Mouse (Mus musculus): ENCODE results near the gene 2610028H24Rik. TPM values are rescaled to one million over a fixed set of nuclear protein-coding genes. Genes with fewer than 3 reads are reported as not detected.

Gene 2610028H24Rik
- polyA plus RNA-seq, 2 experiments, result not detected

DNA sequence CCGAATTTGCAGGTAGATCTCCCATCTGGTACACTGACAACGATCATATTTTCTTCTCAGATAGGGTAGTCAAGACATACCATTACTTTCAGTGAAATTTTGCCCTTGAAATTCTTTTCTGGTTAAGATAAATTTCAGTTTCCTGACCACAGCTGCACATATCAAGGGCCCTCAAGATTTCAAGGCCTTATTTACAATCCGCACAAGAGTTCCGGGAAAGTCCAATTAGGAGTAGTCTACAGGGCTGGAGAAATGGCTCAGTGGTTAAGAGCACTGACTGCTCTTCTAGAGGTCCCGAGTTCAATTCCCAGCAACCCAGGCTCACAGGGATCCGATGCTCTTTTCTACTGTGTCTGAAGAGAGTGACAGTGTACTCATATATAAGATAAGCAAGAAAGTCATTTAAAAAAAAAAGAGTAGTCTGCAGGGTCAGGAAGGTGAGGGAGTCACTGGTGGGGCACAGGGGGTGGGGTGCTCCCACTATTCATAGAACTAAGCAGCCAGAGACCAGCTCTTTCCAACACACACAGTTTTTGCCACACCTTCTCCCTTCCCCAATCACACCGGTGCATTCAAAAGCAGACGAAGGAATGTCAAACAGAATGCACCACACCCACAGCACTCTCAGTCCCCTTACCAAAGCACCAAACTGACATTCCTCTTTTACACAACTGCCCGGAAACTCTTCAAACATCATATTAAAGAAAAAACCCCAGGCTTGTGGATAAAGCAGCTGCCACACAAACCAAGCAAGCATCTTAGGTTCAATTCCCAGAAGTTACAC lies 9.6 kb upstream of the 2610028H24Rik start:
- TF ChIP-seq POLR2A (IDR thresholded peaks at IDR 0.05; ENCODE audit: borderline replicate concordance, extremely low read depth, insufficient read depth, insufficient read length), result no peak
- peaks cover 39% of the 10 kb centered on the region for H3K36me3 ChIP-seq (ENCODE audit: control insufficient read depth, insufficient read depth, low read length)
- 92% methylated on average over 9 of the region's 9 CpGs for WGBS

DNA sequence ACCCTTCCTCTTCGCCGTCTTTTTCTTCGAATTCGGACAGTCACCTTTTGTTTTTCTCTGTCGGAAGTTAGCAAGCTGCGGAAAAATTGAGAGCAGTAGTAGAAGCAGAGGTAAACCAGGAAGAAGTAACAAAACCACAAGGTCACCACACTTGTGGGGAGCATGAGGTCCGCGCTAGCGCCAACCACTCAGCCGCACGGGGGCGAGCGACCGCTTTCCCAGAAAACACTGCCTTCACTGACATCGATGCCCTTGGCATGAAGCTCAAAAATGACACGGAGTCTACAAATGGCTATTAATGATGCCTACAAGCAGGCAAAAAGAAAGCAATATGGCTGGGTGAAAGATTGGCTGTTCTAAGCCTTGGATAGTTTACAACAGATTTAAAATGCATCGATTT lies 8.6 kb upstream of the 2610028H24Rik start, which contains the start of gene AC141477.1:
Gene AC141477.1, minus strand, starts transcription at position 164 of the 400 bp plus-strand sequence.
- DNase-seq (ENCODE audit: low spot score), result no peak

More for the DNA sequence above, 9.6 kb upstream of the 2610028H24Rik start:
- no peak overlapping the region for H3K27ac ChIP-seq (replicated peaks; ENCODE audit: low read depth, low read length)
- H3K9ac ChIP-seq (ENCODE audit: low read depth, low read length, severe bottlenecking), result no peak overlapping the region
- no peak overlapping the region for H3K4me3 ChIP-seq (replicated peaks; ENCODE audit: low read length)
- peaks cover 11% of the 10 kb centered on the region for H3K4me1 ChIP-seq (ENCODE audit: control insufficient read depth, insufficient read depth, low read length)
- no peak overlapping the region for H3K4me2 ChIP-seq (replicated peaks; ENCODE audit: low read depth, low read length, severe bottlenecking)
- H3K9me3 ChIP-seq (ENCODE audit: control insufficient read depth, low read length), result no peaks in the 10 kb centered on the region
- H3K27me3 ChIP-seq (ENCODE audit: control insufficient read depth, insufficient read depth, low read length), result no peaks in the 10 kb centered on the region
- ATAC-seq (ENCODE audit: low FRiP score, low read depth) (no peak), DNase-seq (ENCODE audit: low spot score) (no peak)

DNA sequence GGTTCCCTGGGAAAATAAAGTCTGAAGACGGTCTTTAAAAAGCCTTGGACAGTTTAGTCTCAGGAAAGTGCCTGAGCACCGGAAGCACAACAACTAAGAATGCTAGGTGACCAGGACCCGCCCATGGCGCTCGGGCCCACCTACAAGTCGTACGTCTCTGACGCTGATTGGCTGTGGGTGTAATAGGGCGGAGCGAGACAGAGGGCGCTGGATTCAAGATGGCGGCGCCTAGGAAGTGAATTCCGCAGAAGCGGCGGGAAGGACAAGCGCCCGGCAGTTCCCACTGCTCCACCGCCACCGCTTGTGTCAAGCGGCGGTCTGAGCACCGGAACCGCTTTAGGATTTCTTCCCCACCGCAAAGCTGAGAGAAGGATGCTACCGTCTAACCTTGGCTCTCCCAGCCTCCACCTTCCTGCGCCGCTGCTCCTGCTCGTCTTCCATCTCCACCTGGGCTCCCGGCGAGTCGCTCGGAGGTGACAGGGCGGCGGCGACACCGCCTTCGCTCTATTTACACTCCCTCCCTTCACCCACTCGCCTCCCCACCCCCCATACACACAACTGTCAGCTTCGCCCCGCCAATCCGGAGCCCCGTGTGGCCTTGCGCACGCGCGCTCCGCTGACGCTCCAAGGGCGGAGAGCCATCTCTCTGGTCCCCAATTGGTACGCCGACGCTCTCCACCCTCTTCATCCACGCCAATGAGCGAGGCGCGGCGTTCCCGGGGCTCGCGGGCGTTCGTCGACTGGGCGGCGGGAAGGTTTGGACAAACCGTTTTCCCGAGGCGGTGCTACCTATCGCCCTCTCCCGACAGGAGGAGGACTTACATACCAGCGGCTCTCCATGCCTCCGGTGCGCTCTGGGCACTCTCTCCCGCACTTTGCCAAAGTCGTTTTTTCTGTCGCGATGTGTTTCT lies 6.4 kb upstream of the 2610028H24Rik start, which contains the start of gene Pcnt:
Gene Pcnt, minus strand, starts transcription at position 609 of the 911 bp plus-strand sequence.
- H3K4me3 ChIP-seq (replicated peaks; ENCODE audit: low read length), result peak within 1 kb of the TSS; percentile 98
- peak; percentile 70; the same call in 1 of the 2 replicates for TF ChIP-seq POLR2A (IDR thresholded peaks at IDR 0.05; ENCODE audit: borderline replicate concordance, extremely low read depth, insufficient read depth, insufficient read length)
- DNase-seq (ENCODE audit: low spot score), result peak; percentile 97
- peaks cover 10% of the 10 kb centered on the region for H3K36me3 ChIP-seq (ENCODE audit: control insufficient read depth, insufficient read depth, low read length)
- no peaks in the 10 kb centered on the region for H3K9me3 ChIP-seq (ENCODE audit: control insufficient read depth, low read length)
- peak within 1 kb of the TSS; percentile 92 for H3K27ac ChIP-seq (replicated peaks; ENCODE audit: low read depth, low read length)
- peaks cover 11% of the 10 kb centered on the region for H3K4me1 ChIP-seq (ENCODE audit: control insufficient read depth, insufficient read depth, low read length)
- peak; percentile 99 for ATAC-seq (ENCODE audit: low FRiP score, low read depth)
- peak within 1 kb of the TSS; percentile 84 for H3K4me2 ChIP-seq (replicated peaks; ENCODE audit: low read depth, low read length, severe bottlenecking)
- H3K27me3 ChIP-seq (ENCODE audit: control insufficient read depth, insufficient read depth, low read length), result no peaks in the 10 kb centered on the region
- WGBS, result 3% methylated on average over 77 of the region's 78 CpGs
- H3K9ac ChIP-seq (ENCODE audit: low read depth, low read length, severe bottlenecking), result peak within 1 kb of the TSS; percentile 79

More for the DNA sequence above, 8.6 kb upstream of the 2610028H24Rik start, which contains the start of gene AC141477.1:
- Histone ChIP-seq H3K9me3 (ENCODE audit: control insufficient read depth, low read length) (no peaks in the 10 kb centered on the region), H3K36me3 (ENCODE audit: control insufficient read depth, insufficient read depth, low read length) (peaks cover 29% of the 10 kb centered on the region), H3K27ac (replicated peaks; ENCODE audit: low read depth, low read length) (no peak within 1 kb of the TSS), H3K27me3 (ENCODE audit: control insufficient read depth, insufficient read depth, low read length) (no peaks in the 10 kb centered on the region), H3K4me3 (replicated peaks; ENCODE audit: low read length) (no peak within 1 kb of the TSS), H3K4me2 (replicated peaks; ENCODE audit: low read depth, low read length, severe bottlenecking) (no peak within 1 kb of the TSS; the same call in 1 of the 2 replicates), H3K4me1 (ENCODE audit: control insufficient read depth, insufficient read depth, low read length) (peaks cover 11% of the 10 kb centered on the region), H3K9ac (ENCODE audit: low read depth, low read length, severe bottlenecking) (no peak within 1 kb of the TSS)
- no peak for ATAC-seq (ENCODE audit: low FRiP score, low read depth)
- TF ChIP-seq POLR2A (IDR thresholded peaks at IDR 0.05; ENCODE audit: borderline replicate concordance, extremely low read depth, insufficient read depth, insufficient read length), result no peak
- WGBS, result 96% methylated on average over 17 of the region's 17 CpGs

DNA sequence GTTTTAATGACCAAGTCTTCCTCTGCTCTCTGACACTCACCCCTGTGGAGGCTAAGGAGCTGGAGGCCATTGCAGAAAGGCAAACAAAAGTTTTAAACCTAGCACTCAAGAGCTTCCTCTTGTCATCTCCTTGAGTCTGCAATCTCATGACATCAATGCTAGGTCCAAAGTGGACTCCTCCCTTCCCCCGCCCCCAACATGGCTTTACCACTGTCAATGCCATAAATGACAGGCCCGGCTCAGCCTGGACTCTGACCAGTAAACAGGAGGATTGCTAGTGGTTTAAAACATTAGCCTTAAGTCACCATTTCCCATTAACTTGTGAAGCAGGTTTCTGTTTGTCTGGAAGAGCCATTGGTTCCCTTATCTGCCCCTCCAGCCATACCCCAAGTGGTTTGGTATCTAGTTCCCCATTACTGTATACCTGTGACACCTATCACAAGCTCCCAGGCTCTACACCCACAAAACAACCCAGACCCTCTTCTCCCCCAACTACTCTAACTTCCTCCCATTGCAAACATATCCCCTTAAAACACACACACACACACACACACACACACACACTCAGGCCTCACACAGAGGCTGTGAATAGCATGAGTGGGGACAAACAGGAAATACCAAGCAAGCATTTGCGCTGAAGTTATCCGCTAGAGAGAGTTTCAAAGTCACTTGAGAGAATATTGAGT lies 2.7 kb upstream of the 2610028H24Rik start:
- Histone ChIP-seq H3K4me3 (replicated peaks; ENCODE audit: low read length) (no peak overlapping the region), H3K4me2 (replicated peaks; ENCODE audit: low read depth, low read length, severe bottlenecking) (no peak overlapping the region), H3K9ac (ENCODE audit: low read depth, low read length, severe bottlenecking) (no peak overlapping the region), H3K4me1 (ENCODE audit: control insufficient read depth, insufficient read depth, low read length) (peaks cover 13% of the 10 kb centered on the region), H3K27ac (replicated peaks; ENCODE audit: low read depth, low read length) (no peak overlapping the region), H3K9me3 (ENCODE audit: control insufficient read depth, low read length) (no peaks in the 10 kb centered on the region), H3K27me3 (ENCODE audit: control insufficient read depth, insufficient read depth, low read length) (no peaks in the 10 kb centered on the region), H3K36me3 (ENCODE audit: control insufficient read depth, insufficient read depth, low read length) (no peaks in the 10 kb centered on the region)
- DNase-seq (ENCODE audit: low spot score) (no peak), ATAC-seq (ENCODE audit: low FRiP score, low read depth) (no peak)
- WGBS, result 74% methylated on average over 4 of the region's 4 CpGs
- TF ChIP-seq POLR2A (IDR thresholded peaks at IDR 0.05; ENCODE audit: borderline replicate concordance, extremely low read depth, insufficient read depth, insufficient read length), result no peak

Data from limb, embryonic 14.5 days (tissue).